In genomic region chr8:95806461-95807191, GRCm38 (mm10) we compare ENCODE assay signal across 8 mouse cellular contexts. TPM values are rescaled to one million over a fixed set of nuclear protein-coding genes. Genes with fewer than 3 reads are reported as not detected.
DNase-seq lines count a peak whose midpoint lies in the region; ATAC-seq lines count a peak whose summit lies in the region.

No protein-coding gene starts in this region.

- H3K9me3 ChIP-seq in erythroblast, embryonic 14.5 days (ENCODE audit: control insufficient read depth, low read length): no peaks in the 10 kb centered on the region
- H3K9me3 ChIP-seq in limb, embryonic 11.5 days (ENCODE audit: control insufficient read depth, low read length): no peaks in the 10 kb centered on the region

- H3K36me3 ChIP-seq in erythroblast, embryonic 14.5 days (ENCODE audit: control insufficient read depth): peaks cover 38% of the 10 kb centered on the region
- no peaks in the 10 kb centered on the region; the same call in 1 of the 2 replicates for H3K36me3 ChIP-seq in limb, embryonic 11.5 days (ENCODE audit: control insufficient read depth, insufficient read depth, low read length)

- ATAC-seq in erythroblast, adult 5-6 weeks (replicated peaks; ENCODE audit: low FRiP score, poor library complexity, severe bottlenecking): no peak
- no peak for ATAC-seq in limb, embryonic 11.5 days (ENCODE audit: insufficient number of reproducible peaks, low FRiP score, low TSS enrichment, low read depth)

- peak; percentile 41 for DNase-seq in 3134 (ENCODE audit: extremely low read depth, insufficient read length, low spot score)
- DNase-seq in adrenal gland, postnatal 36 days: peak; percentile 12 to 57
- DNase-seq in forelimb bud, embryonic 11.5 days (ENCODE audit: low read depth, low spot score): peak; percentile 7
- no peak for DNase-seq in limb, embryonic 11.5 days (ENCODE audit: low spot score)
- peak; percentile 44 for DNase-seq in neural tube, embryonic 10.5 days (ENCODE audit: extremely low spot score, low spot score)
- DNase-seq in thymus, postnatal 36 days: peak; percentile 70 to 84

- H3K4me2 ChIP-seq in limb, embryonic 11.5 days (ENCODE audit: low read depth, severe bottlenecking): peak overlapping the region; percentile 79

- H3K4me1 ChIP-seq in erythroblast, embryonic 14.5 days (ENCODE audit: control insufficient read depth): peaks cover 50% of the 10 kb centered on the region
- H3K4me1 ChIP-seq in limb, embryonic 11.5 days (ENCODE audit: control insufficient read depth, insufficient read depth, low read length): peaks cover 5% of the 10 kb centered on the region; the same call in 1 of the 2 replicates

- 2% methylated on average over 50 of the region's 69 CpGs for WGBS in limb, embryonic 11.5 days

- no peaks in the 10 kb centered on the region for H3K27me3 ChIP-seq in erythroblast, embryonic 14.5 days (ENCODE audit: control insufficient read depth)
- no peaks in the 10 kb centered on the region for H3K27me3 ChIP-seq in limb, embryonic 11.5 days (ENCODE audit: control insufficient read depth, insufficient read depth, low read length)

- H3K9ac ChIP-seq in limb, embryonic 11.5 days (ENCODE audit: low read length): peak overlapping the region; percentile 95

- peak overlapping the region; percentile 98 for H3K4me3 ChIP-seq in erythroblast, embryonic 14.5 days (replicated peaks)
- peak overlapping the region; percentile 91 for H3K4me3 ChIP-seq in limb, embryonic 11.5 days (ENCODE audit: low read depth, low read length)

- H3K27ac ChIP-seq in limb, embryonic 11.5 days (replicated peaks; ENCODE audit: low read depth, low read length): peak overlapping the region; percentile 87

RNA-seq across cellular contexts. Expression of gene Cnot1, which starts 0.6 kb away (rescaled TPM):
- 0.74 and 1.2 TPM in 2 replicates for polyA plus RNA-seq in erythroblast, embryonic 14.5 days (2012)
- 99.7 and 102 TPM in 2 replicates for total RNA-seq in erythroblast, adult 5-6 weeks (2015; ENCODE audit: low replicate concordance)
- total RNA-seq in erythroblast, adult 5-6 weeks (2017; ENCODE audit: low replicate concordance): 68.9 and 87.2 TPM in 2 replicates
- total RNA-seq in adrenal gland, postnatal 36 days (2021): 100 to 1,000 TPM; 148 to 168 TPM
- 137 and 154 TPM in 2 replicates for polyA plus RNA-seq in limb, embryonic 11.5 days (2014; fragmentation: Nextera tagmentation; extraction: Ambion mirVana)

RNA-seq across cellular contexts. Expression of gene Sap18b, which starts 18.5 kb away (rescaled TPM):
- 11.8 and 12.3 TPM in 2 replicates for polyA plus RNA-seq in erythroblast, embryonic 14.5 days (2012)
- total RNA-seq in erythroblast, adult 5-6 weeks (2015; ENCODE audit: low replicate concordance): 33.6 and 37.1 TPM in 2 replicates
- 40.6 and 56.8 TPM in 2 replicates for total RNA-seq in erythroblast, adult 5-6 weeks (2017; ENCODE audit: low replicate concordance)
- 100 to 1,000 TPM; 170 to 181 TPM for total RNA-seq in adrenal gland, postnatal 36 days (2021)
- polyA plus RNA-seq in limb, embryonic 11.5 days (2014; fragmentation: Nextera tagmentation; extraction: Ambion mirVana): 421 and 443 TPM in 2 replicates

RNA-seq across cellular contexts. Expression of gene Slc38a7, which starts 46.7 kb away (rescaled TPM):
- 0.12 and 0.21 TPM in 2 replicates for polyA plus RNA-seq in erythroblast, embryonic 14.5 days (2012)
- 0.38 and 1.3 TPM in 2 replicates for total RNA-seq in erythroblast, adult 5-6 weeks (2015; ENCODE audit: low replicate concordance)
- total RNA-seq in erythroblast, adult 5-6 weeks (2017; ENCODE audit: low replicate concordance): 0.17 and 0.84 TPM in 2 replicates
- 10 to 100 TPM; 17.6 to 22.1 TPM for total RNA-seq in adrenal gland, postnatal 36 days (2021)
- polyA plus RNA-seq in limb, embryonic 11.5 days (2014; fragmentation: Nextera tagmentation; extraction: Ambion mirVana): 13.8 and 14.8 TPM in 2 replicates

Comparison
In these comparisons a context has a peak if more than half of its experiments do, and no peak if none do; other contexts are left out.
1. RNA of gene Slc38a7, which starts 46.7 kb away (total RNA-seq): 17.6 to 22.1 TPM in adrenal gland, postnatal 36 days; 0.17 to 1.3 TPM in erythroblast, adult 5-6 weeks; every median in the first group is over 4 times any median in the second.